Mouse (Mus musculus): ENCODE measurements around the gene Pdzrn3. TPM values are rescaled to one million over a fixed set of nuclear protein-coding genes. Genes with fewer than 3 reads are reported as not detected.

The Pdzrn3 gene
- polyA plus RNA-seq (2011; ENCODE audit: insufficient read length, low read depth, missing spikeins), result 65.4 and 67.9 TPM in 2 replicates

GRCm38 (mm10) chr6:101377167-101377934, at the start of gene Pdzrn3:
Gene Pdzrn3, minus strand, starts transcription at chr6:101377897.
- Histone ChIP-seq H3K4me1 (ENCODE audit: control insufficient read depth, insufficient read depth, low read length) (no peaks in the 10 kb centered on the region; the same call in 1 of the 2 replicates), H3K27ac (ENCODE audit: insufficient read depth, low read length) (peak within 1 kb of the TSS; percentile 82), H3K4me3 (ENCODE audit: insufficient read depth, low read length) (peak within 1 kb of the TSS; percentile 49)
- TF ChIP-seq CTCF (IDR thresholded peaks at IDR 0.05; ENCODE audit: borderline replicate concordance, insufficient read depth, low read length), result peak; percentile 52
- TF ChIP-seq POLR2A (IDR thresholded peaks at IDR 0.05; ENCODE audit: low read depth, low read length), result peak; percentile 29

DNA sequence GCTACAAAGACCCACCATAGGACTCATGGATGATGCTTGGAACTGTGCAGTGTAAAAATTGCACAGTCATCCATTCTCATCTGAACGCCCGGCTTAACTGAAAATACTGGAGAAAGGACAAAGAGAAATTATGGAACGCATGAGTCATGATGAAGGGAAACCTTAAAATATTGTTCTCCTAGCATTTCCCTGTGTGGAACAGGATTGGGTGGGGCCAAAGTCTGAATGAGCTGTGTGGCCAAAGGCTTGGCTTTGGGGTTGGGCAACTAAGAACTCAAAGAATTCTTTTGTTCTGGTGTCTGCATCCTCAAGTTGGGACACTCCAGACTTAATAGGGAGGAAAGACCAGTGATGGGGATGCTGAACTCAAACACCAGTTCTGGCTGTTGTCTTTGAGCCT, 49.6 kb upstream of the Pdzrn3 start:
- Histone ChIP-seq H3K4me3 (ENCODE audit: insufficient read depth, low read length) (no peak overlapping the region), H3K27ac (ENCODE audit: insufficient read depth, low read length) (peak overlapping the region; percentile 15; the same call in 1 of the 2 replicates), H3K4me1 (ENCODE audit: control insufficient read depth, insufficient read depth, low read length) (no peaks in the 10 kb centered on the region)
- TF ChIP-seq CTCF (IDR thresholded peaks at IDR 0.05; ENCODE audit: borderline replicate concordance, insufficient read depth, low read length) (no peak), POLR2A (IDR thresholded peaks at IDR 0.05; ENCODE audit: low read depth, low read length) (no peak)

DNA sequence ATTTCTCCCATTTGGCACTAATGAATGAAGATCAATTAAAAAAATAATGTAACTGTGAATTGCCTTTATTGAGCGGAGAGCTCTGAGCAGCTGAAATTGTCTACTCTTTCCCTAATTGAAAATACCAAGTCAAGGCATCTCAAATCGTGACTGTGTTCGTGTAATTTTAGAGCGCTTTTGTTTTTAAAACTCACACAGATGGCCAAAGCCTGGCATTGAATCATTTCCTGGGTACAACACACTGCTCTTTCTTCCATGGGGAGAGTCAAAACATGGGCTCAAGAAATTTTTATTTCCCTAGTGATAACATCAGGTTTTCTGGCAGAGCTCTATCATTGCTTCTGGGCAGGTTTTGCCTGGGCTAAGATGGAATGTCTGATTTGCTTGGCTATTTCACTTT, 48.6 kb upstream of the Pdzrn3 start:
- Histone ChIP-seq H3K4me3 (ENCODE audit: insufficient read depth, low read length) (no peak overlapping the region), H3K4me1 (ENCODE audit: control insufficient read depth, insufficient read depth, low read length) (no peaks in the 10 kb centered on the region), H3K27ac (ENCODE audit: insufficient read depth, low read length) (no peak overlapping the region)
- TF ChIP-seq CTCF (IDR thresholded peaks at IDR 0.05; ENCODE audit: borderline replicate concordance, insufficient read depth, low read length), result no peak
- no peak for TF ChIP-seq POLR2A (IDR thresholded peaks at IDR 0.05; ENCODE audit: low read depth, low read length)

DNA sequence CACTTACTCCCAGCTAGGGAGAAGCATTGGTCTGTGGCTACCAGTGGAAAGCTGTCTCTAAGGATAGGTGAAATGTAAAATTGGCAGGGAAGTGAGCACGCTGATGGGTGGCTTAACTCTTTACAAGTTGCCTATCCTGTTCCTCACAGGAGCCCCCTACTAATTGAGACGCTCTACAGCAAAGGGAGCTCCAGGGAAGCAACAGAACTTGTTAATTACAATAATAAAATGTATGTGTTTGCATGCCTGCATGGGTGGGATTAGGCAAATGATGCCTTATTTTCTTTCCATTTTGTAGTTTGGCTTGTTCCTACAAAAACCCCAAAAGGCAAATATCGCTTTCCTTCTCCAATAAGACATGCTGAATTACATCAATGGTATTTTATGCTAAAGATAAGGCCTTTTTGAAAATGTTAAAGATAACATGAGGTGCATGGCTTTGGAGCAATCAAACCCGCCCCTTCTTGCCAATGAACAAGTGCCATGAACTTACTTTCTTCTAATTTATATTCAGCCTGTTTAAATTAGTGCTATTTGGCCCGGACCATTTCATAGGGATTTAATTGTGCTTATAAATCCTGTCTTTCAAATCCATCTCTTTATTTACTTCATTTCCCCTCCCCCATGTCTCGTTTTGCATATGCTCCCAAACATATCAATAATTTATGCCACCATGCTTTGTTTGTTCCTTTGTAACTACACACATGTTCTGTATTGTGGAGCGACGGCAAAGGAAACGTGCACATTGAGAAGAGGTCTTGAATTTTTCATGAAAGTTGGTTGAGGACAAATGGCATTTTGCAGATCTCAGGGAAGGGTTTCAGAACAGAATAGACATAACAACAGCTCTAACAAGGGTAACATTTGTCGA, 44.6 kb upstream of the Pdzrn3 start:
- TF ChIP-seq POLR2A (IDR thresholded peaks at IDR 0.05; ENCODE audit: low read depth, low read length), result no peak
- no peaks in the 10 kb centered on the region for H3K4me1 ChIP-seq (ENCODE audit: control insufficient read depth, insufficient read depth, low read length)
- no peak overlapping the region for H3K4me3 ChIP-seq (ENCODE audit: insufficient read depth, low read length)
- H3K27ac ChIP-seq (ENCODE audit: insufficient read depth, low read length), result no peak overlapping the region

- H3K27ac ChIP-seq (ENCODE audit: insufficient read depth, low read length), result no peak overlapping the region
- no peaks in the 10 kb centered on the region for H3K4me1 ChIP-seq (ENCODE audit: control insufficient read depth, insufficient read depth, low read length)
Observed at GRCm38 (mm10) chr6:101418213-101418612, 40.5 kb upstream of the Pdzrn3 start.

DNA sequence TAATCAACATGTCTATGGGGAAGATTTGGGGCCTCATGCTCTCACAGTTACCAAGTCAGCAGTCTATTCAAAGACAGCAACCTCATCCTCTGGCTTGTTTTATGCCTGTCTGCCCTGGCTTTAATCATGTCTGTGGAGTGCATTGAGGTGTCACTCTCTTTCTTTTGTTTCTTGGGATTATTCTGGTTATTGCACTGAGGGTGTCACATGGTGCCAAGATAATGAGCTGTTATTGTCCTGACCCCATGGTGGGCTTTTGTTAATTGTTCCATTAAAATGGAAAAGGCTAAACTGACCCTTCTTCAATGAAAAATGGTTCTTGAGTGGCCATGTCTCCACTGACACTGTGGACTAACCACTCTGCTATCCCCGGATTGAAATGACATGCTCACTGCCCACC, 34.0 kb upstream of the Pdzrn3 start:
- H3K27ac ChIP-seq (ENCODE audit: insufficient read depth, low read length), result no peak overlapping the region
- H3K4me3 ChIP-seq (ENCODE audit: insufficient read depth, low read length), result no peak overlapping the region
- H3K4me1 ChIP-seq (ENCODE audit: control insufficient read depth, insufficient read depth, low read length), result no peaks in the 10 kb centered on the region
- TF ChIP-seq CTCF (IDR thresholded peaks at IDR 0.05; ENCODE audit: borderline replicate concordance, insufficient read depth, low read length) (no peak), POLR2A (IDR thresholded peaks at IDR 0.05; ENCODE audit: low read depth, low read length) (no peak)

More at GRCm38 (mm10) chr6:101418213-101418612, 40.5 kb upstream of the Pdzrn3 start:
- no peak for TF ChIP-seq POLR2A (IDR thresholded peaks at IDR 0.05; ENCODE audit: low read depth, low read length)
- no peak for TF ChIP-seq CTCF (IDR thresholded peaks at IDR 0.05; ENCODE audit: borderline replicate concordance, insufficient read depth, low read length)
- H3K4me3 ChIP-seq (ENCODE audit: insufficient read depth, low read length), result no peak overlapping the region

DNA sequence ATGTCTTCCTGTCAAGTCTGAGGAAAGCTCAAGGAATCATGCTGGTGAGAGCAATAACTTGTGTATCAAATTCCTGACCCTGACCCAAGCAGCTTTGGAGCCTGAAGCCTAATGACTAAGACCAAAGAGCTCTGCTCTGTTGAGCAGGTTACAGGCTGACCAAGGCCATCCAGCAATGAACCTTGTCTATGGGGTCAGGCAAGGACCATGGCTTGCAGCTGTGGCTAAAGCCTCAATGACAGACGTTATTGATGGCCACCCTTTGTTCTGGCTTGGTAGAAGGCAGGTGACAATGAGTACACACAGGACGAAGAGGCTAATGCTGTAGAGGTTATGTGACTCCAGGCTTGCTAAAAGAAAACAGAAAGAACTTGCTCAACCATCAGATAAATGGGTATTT, 33.4 kb upstream of the Pdzrn3 start:
- H3K27ac ChIP-seq (ENCODE audit: insufficient read depth, low read length), result no peak overlapping the region
- no peak overlapping the region for H3K4me3 ChIP-seq (ENCODE audit: insufficient read depth, low read length)
- no peak for TF ChIP-seq CTCF (IDR thresholded peaks at IDR 0.05; ENCODE audit: borderline replicate concordance, insufficient read depth, low read length)
- no peak for TF ChIP-seq POLR2A (IDR thresholded peaks at IDR 0.05; ENCODE audit: low read depth, low read length)
- no peaks in the 10 kb centered on the region for H3K4me1 ChIP-seq (ENCODE audit: control insufficient read depth, insufficient read depth, low read length)

DNA sequence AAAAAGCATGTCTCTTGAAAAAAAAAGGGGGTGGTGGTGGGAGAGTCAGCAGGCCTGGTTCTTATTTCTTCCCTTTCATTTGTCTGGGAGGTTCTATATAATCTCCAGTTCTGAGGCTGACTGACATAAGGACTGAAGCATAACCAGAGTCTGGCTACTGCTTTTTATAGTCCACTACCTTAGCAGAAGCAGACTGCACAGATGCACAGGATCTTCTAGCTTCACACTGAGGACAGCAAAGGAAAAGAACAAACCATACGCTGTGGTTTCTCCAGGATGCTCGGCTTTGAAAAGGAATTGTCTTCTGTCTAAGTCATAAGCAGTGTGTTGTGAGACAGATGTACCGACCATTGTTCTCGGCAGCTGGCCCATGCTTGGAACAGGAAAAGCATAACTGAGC, 19.0 kb upstream of the Pdzrn3 start:
- Histone ChIP-seq H3K4me1 (ENCODE audit: control insufficient read depth, insufficient read depth, low read length) (no peaks in the 10 kb centered on the region), H3K4me3 (ENCODE audit: insufficient read depth, low read length) (no peak overlapping the region), H3K27ac (ENCODE audit: insufficient read depth, low read length) (no peak overlapping the region)
- TF ChIP-seq POLR2A (IDR thresholded peaks at IDR 0.05; ENCODE audit: low read depth, low read length) (no peak), CTCF (IDR thresholded peaks at IDR 0.05; ENCODE audit: borderline replicate concordance, insufficient read depth, low read length) (no peak)

- TF ChIP-seq POLR2A (IDR thresholded peaks at IDR 0.05; ENCODE audit: low read depth, low read length) (no peak), CTCF (IDR thresholded peaks at IDR 0.05; ENCODE audit: borderline replicate concordance, insufficient read depth, low read length) (no peak)
- no peak overlapping the region for H3K4me3 ChIP-seq (ENCODE audit: insufficient read depth, low read length)
- H3K4me1 ChIP-seq (ENCODE audit: control insufficient read depth, insufficient read depth, low read length), result no peaks in the 10 kb centered on the region
- H3K27ac ChIP-seq (ENCODE audit: insufficient read depth, low read length), result no peak overlapping the region
Observed at GRCm38 (mm10) chr6:101395908-101396307, 18.2 kb upstream of the Pdzrn3 start.

GRCm38 (mm10) chr6:101392801-101393117, 15.1 kb upstream of the Pdzrn3 start:
- Histone ChIP-seq H3K27ac (ENCODE audit: insufficient read depth, low read length) (no peak overlapping the region), H3K4me3 (ENCODE audit: insufficient read depth, low read length) (no peak overlapping the region), H3K4me1 (ENCODE audit: control insufficient read depth, insufficient read depth, low read length) (no peaks in the 10 kb centered on the region)
- TF ChIP-seq POLR2A (IDR thresholded peaks at IDR 0.05; ENCODE audit: low read depth, low read length), result no peak
- TF ChIP-seq CTCF (IDR thresholded peaks at IDR 0.05; ENCODE audit: borderline replicate concordance, insufficient read depth, low read length), result no peak
